Mouse (Mus musculus) myocyte (in vitro differentiated cells): ENCODE data around the gene Ispd. TPM values are rescaled to one million over a fixed set of nuclear protein-coding genes. Genes with fewer than 3 reads are reported as not detected.

Source experiments
- H3K27me3 ChIP-seq: one replicate; pipeline ENCODE4 v1.6.1; 2011; ENCODE audit not compliant: control insufficient read depth, insufficient read depth, insufficient read length
- H3K36me3 ChIP-seq: one replicate; pipeline ENCODE4 v1.6.1; 2011; ENCODE audit not compliant: control insufficient read depth, insufficient read depth
- H3K4me2 ChIP-seq: one replicate; pipeline ENCODE4 v1.6.1; 2011; ENCODE audit warnings: low read depth, control low read depth
- H3K4me3 ChIP-seq: one replicate; pipeline ENCODE4 v1.5.1; 2011; ENCODE audit warnings: mild to moderate bottlenecking, control low read depth, moderate library complexity
- H3K79me2 ChIP-seq: one replicate; pipeline ENCODE4 v1.6.1; 2011; ENCODE audit not compliant: control insufficient read depth, insufficient read depth
- H3ac ChIP-seq: one replicate; pipeline ENCODE4 v1.6.1; 2011; ENCODE audit not compliant: control insufficient read depth, insufficient read length
- CEBPB ChIP-seq: IDR thresholded peaks from 2 replicates; pipeline ENCODE4 v1.6.1; 2011; ENCODE audit warnings: mild to moderate bottlenecking, moderate library complexity; ENCODE audit not compliant: poor library complexity, insufficient read depth, severe bottlenecking
- E2F4 ChIP-seq: IDR thresholded peaks from one replicate; pipeline ENCODE4 v1.6.1; 2011; ENCODE audit warnings: mild to moderate bottlenecking, control low read depth, moderate library complexity; ENCODE audit not compliant: insufficient read depth
- MAX ChIP-seq: IDR thresholded peaks from one replicate; pipeline ENCODE4 v1.6.1; 2011; ENCODE audit warnings: low read depth, mild to moderate bottlenecking, control low read depth
- MYOD1 ChIP-seq, 3 experiments: IDR thresholded peaks; one replicate each; pipeline ENCODE4 v1.6.1; 2011; ENCODE audit warnings: control low read depth in 2 of 3, low read depth in 2 of 3, mild to moderate bottlenecking in 2 of 3, moderate library complexity in 1 of 3; ENCODE audit not compliant: insufficient read length in 2 of 3, control insufficient read depth in 1 of 3
- MYOG ChIP-seq, 3 experiments: IDR thresholded peaks; one replicate each; pipeline ENCODE4 v1.6.1; 2011; ENCODE audit warnings: control low read depth in 2 of 3, low read depth in 2 of 3, mild to moderate bottlenecking in 2 of 3; ENCODE audit not compliant: insufficient read length in 2 of 3, control insufficient read depth in 1 of 3, insufficient read depth in 1 of 3
- POLR2A ChIP-seq: IDR thresholded peaks from one replicate; pipeline ENCODE4 v1.6.1; 2011; ENCODE audit warnings: low read depth, mild to moderate bottlenecking, control low read depth, moderate library complexity; ENCODE audit not compliant: insufficient read length
- POLR2AphosphoS2 ChIP-seq: IDR thresholded peaks from one replicate; pipeline ENCODE4 v1.6.1; 2011; ENCODE audit warnings: low read depth, control low read depth; ENCODE audit not compliant: insufficient read length
- REST ChIP-seq: IDR thresholded peaks from one replicate; pipeline ENCODE4 v1.6.1; 2011; ENCODE audit warnings: mild to moderate bottlenecking, control low read depth, moderate library complexity; ENCODE audit not compliant: insufficient read depth, insufficient read length
- SRF ChIP-seq: IDR thresholded peaks from one replicate; pipeline ENCODE4 v1.6.1; 2011; ENCODE audit warnings: low read depth; ENCODE audit not compliant: control insufficient read depth, insufficient read length
- TCF12 ChIP-seq: IDR thresholded peaks from one replicate; pipeline ENCODE4 v1.6.1; 2011; ENCODE audit warnings: mild to moderate bottlenecking, control low read depth; ENCODE audit not compliant: poor library complexity, insufficient read depth, severe bottlenecking
- TCF3 ChIP-seq: IDR thresholded peaks from one replicate; pipeline ENCODE4 v1.6.1; 2011; ENCODE audit warnings: low read depth, control low read depth; ENCODE audit not compliant: insufficient read length
- USF1 ChIP-seq: IDR thresholded peaks from one replicate; pipeline ENCODE4 v1.6.1; 2011; ENCODE audit warnings: low read depth, mild to moderate bottlenecking, control low read depth, moderate library complexity
- polyA plus RNA-seq: library from polyadenylated mRNA; unstranded; fragments of >200 nt; fragmentation: generic; extraction: Trizol; gene quantifications from one replicate; pipeline ENCODE4 v1.2.1, GENCODE M21; 2012; ENCODE audit warnings: missing spikeins

The Ispd gene
- polyA plus RNA-seq, 1 experiment = 1.6 TPM

GRCm38 (mm10) chr12:36380254-36380653, 996 bp upstream of the Ispd start:
- H3K4me2 ChIP-seq = no peak overlapping the region

GRCm38 (mm10) chr12:36380806-36381205, 444 bp upstream of the Ispd start:
- peak overlapping the region; percentile 26 for H3ac ChIP-seq

More at GRCm38 (mm10) chr12:36380254-36380653, 996 bp upstream of the Ispd start:
- no peaks in the 10 kb centered on the region for H3K36me3 ChIP-seq
- H3K4me3 ChIP-seq = no peak overlapping the region
- H3K79me2 ChIP-seq = no peaks in the 10 kb centered on the region
- TF ChIP-seq POLR2AphosphoS2 (no peak), POLR2A (no peak), CEBPB (no peak), MYOD1 (IDR thresholded peaks at IDR 0.05; ENCODE audit: control insufficient read depth in 1 of 3, insufficient read length in 2 of 3, low read depth in 2 of 3) (no peak), SRF (no peak), TCF3 (no peak), MYOG (IDR thresholded peaks at IDR 0.05; ENCODE audit: control insufficient read depth in 1 of 3, insufficient read depth in 1 of 3, insufficient read length in 2 of 3, low read depth in 2 of 3) (no peak), USF1 (no peak), MAX (no peak), E2F4 (no peak), REST (no peak), TCF12 (no peak)
- H3K27me3 ChIP-seq = no peaks in the 10 kb centered on the region
- no peak overlapping the region for H3ac ChIP-seq

DNA sequence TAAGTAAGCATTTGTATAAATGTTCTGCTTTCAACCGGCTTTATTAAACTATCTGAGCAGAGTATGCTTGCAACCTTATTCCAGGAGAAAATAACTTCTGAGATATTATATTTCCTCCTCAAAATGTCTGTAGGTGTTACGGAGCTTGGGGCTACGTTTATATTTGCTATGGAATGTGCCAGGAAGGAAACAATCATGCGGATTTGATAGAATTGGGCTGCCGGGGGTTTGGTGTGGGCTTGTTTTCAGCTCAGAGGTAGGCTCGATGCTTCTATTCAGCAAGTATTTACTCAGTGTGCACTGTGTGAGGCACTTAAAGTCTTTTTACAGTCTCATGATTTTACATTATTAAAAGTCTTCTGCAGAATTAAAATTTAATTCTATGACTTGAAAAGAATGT, 4.1 kb downstream of the Ispd start:
- H3K27me3 ChIP-seq = no peaks in the 10 kb centered on the region
- H3ac ChIP-seq = no peak overlapping the region
- no peak overlapping the region for H3K4me2 ChIP-seq

More at GRCm38 (mm10) chr12:36380806-36381205, 444 bp upstream of the Ispd start:
- H3K4me2 ChIP-seq = peak overlapping the region; percentile 60
- no peaks in the 10 kb centered on the region for H3K27me3 ChIP-seq
- peak overlapping the region; percentile 26 for H3K4me3 ChIP-seq
- no peaks in the 10 kb centered on the region for H3K79me2 ChIP-seq
- TF ChIP-seq E2F4 = no peak
- no peak for TF ChIP-seq POLR2A
- TF ChIP-seq MYOG (IDR thresholded peaks at IDR 0.05; ENCODE audit: control insufficient read depth in 1 of 3, insufficient read depth in 1 of 3, insufficient read length in 2 of 3, low read depth in 2 of 3) = no peak
- TF ChIP-seq REST = no peak
- no peak for TF ChIP-seq CEBPB
- TF ChIP-seq TCF12 = no peak
- no peak for TF ChIP-seq TCF3
- no peak for TF ChIP-seq MAX
- TF ChIP-seq POLR2AphosphoS2 = no peak
- TF ChIP-seq MYOD1 (IDR thresholded peaks at IDR 0.05; ENCODE audit: control insufficient read depth in 1 of 3, insufficient read length in 2 of 3, low read depth in 2 of 3) = no peak
- H3K36me3 ChIP-seq = no peaks in the 10 kb centered on the region

DNA sequence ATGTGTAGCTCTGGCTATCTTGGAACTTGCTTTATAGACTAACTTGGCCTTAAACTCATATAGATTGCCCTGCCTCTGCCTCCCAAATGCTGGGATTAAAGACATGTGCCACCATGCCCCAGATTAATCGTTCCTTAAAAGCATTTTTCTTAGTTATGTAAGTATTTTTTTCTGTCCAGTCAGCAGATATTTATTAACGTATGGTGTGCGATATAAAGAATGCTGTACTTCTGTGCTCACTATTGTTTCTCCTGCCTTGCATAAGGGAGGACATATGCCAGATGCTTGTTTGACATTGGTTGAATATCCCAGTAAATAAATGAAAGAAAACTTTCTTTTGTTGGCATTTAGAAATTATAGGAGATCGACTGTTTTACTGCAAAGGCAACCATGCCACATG, 5.7 kb downstream of the Ispd start:
- no peak for TF ChIP-seq MYOG (IDR thresholded peaks at IDR 0.05; ENCODE audit: control insufficient read depth in 1 of 3, insufficient read depth in 1 of 3, insufficient read length in 2 of 3, low read depth in 2 of 3)
- TF ChIP-seq REST = no peak
- TF ChIP-seq TCF12 = no peak
- TF ChIP-seq SRF = no peak
- TF ChIP-seq E2F4 = no peak
- no peak for TF ChIP-seq POLR2AphosphoS2
- no peak for TF ChIP-seq CEBPB
- no peak for TF ChIP-seq TCF3
- no peak for TF ChIP-seq POLR2A
- no peak for TF ChIP-seq MYOD1 (IDR thresholded peaks at IDR 0.05; ENCODE audit: control insufficient read depth in 1 of 3, insufficient read length in 2 of 3, low read depth in 2 of 3)
- no peak for TF ChIP-seq USF1
- TF ChIP-seq MAX = no peak
- H3ac ChIP-seq = no peak overlapping the region
- no peak overlapping the region for H3K4me3 ChIP-seq
- H3K79me2 ChIP-seq = no peaks in the 10 kb centered on the region
- no peak overlapping the region for H3K4me2 ChIP-seq
- H3K27me3 ChIP-seq = no peaks in the 10 kb centered on the region
- no peaks in the 10 kb centered on the region for H3K36me3 ChIP-seq

More for the DNA sequence above, 4.1 kb downstream of the Ispd start:
- Histone ChIP-seq H3K36me3 (no peaks in the 10 kb centered on the region), H3K4me3 (no peak overlapping the region), H3K79me2 (no peaks in the 10 kb centered on the region)
- TF ChIP-seq MYOD1 (IDR thresholded peaks at IDR 0.05; ENCODE audit: control insufficient read depth in 1 of 3, insufficient read length in 2 of 3, low read depth in 2 of 3) = no peak
- TF ChIP-seq POLR2A = no peak
- TF ChIP-seq E2F4 = no peak
- no peak for TF ChIP-seq SRF
- TF ChIP-seq REST = no peak
- TF ChIP-seq MYOG (IDR thresholded peaks at IDR 0.05; ENCODE audit: control insufficient read depth in 1 of 3, insufficient read depth in 1 of 3, insufficient read length in 2 of 3, low read depth in 2 of 3) = no peak
- TF ChIP-seq USF1 = no peak
- TF ChIP-seq TCF12 = no peak
- no peak for TF ChIP-seq TCF3
- TF ChIP-seq MAX = no peak
- TF ChIP-seq CEBPB = no peak
- TF ChIP-seq POLR2AphosphoS2 = no peak
